Mouse (Mus musculus) megakaryocyte, embryonic 14.5 days (primary cell): ENCODE measurements at regions not wholly inside any gene's neighbourhood (a gene's known extent, or its start where the extent isn't known, plus 50 kb on each side); places are given as distances from the start of the nearest gene placed in this dataset.

Source experiments
- H3K27me3 ChIP-seq: replicated peaks from 2 replicates; pipeline ENCODE3; 2012; ENCODE audit warnings: inconsistent platforms
- H3K36me3 ChIP-seq: replicated peaks from 2 replicates; pipeline ENCODE3; 2012; ENCODE audit warnings: low read length, inconsistent platforms, mixed read lengths
- H3K4me1 ChIP-seq: 2 replicates; pipeline ENCODE4 v1.6.1; 2012; ENCODE audit warnings: inconsistent platforms
- H3K4me3 ChIP-seq: replicated peaks from 2 replicates; pipeline ENCODE3; 2012; ENCODE audit warnings: moderate library complexity, mild to moderate bottlenecking, inconsistent platforms
- H3K9me3 ChIP-seq: 2 replicates; pipeline ENCODE4 v1.6.1; 2012; ENCODE audit warnings: inconsistent platforms
- FLI1 ChIP-seq: IDR thresholded peaks from 2 replicates; pipeline ENCODE4 v1.6.1; 2012; ENCODE audit warnings: low read length, inconsistent platforms, mixed read lengths
- GATA1 ChIP-seq: IDR thresholded peaks from 3 replicates; pipeline ENCODE4 v1.6.1; 2012; ENCODE audit warnings: mixed read lengths, low read length, inconsistent platforms, borderline replicate concordance

DNA sequence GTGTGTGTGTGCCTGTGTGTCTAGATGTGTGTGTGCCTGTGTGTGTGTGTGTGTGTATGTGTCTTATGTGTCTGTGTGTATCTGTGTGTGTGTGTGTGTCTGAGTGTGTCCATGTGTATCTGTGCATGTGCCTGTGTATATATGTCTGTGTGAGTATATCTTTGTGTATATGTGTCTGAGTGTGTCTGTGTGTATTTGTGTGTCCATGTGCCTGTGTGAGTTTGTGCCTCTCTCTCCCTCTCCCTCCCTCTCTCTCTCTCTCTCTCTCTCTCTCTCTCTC lies 234.7 kb downstream of the Cd83 start:
- H3K9me3 ChIP-seq = no peaks in the 10 kb centered on the region
- peak overlapping the region; percentile 78 for H3K4me3 ChIP-seq
- peaks cover 14% of the 10 kb centered on the region for H3K27me3 ChIP-seq
- H3K4me1 ChIP-seq = peaks cover 20% of the 10 kb centered on the region
- no peaks in the 10 kb centered on the region for H3K36me3 ChIP-seq
- TF ChIP-seq GATA1 = no peak
- TF ChIP-seq FLI1 = no peak

DNA sequence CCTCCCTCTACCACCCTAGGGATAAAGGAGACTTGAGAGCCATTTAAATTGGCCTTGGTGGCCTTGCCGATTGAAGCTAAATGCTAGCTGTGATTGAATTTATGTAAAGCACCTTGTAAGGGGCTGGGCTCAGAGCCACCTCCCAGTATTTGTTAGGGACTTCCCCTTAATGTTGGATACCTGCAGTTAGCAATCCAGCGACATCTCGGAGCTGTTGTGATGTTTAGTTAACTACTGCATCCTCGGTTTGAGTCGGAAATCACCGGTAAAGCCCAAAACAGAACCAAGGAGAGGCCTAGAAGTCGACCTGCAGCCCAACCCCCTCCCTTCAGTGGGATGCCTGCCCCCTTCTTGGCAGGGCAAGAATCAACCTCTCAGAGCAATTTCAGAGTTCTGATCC lies 236.3 kb downstream of the Cd83 start:
- H3K4me1 ChIP-seq = peaks cover 29% of the 10 kb centered on the region
- no peak overlapping the region for H3K4me3 ChIP-seq
- TF ChIP-seq FLI1 (no peak), GATA1 (no peak)
- no peaks in the 10 kb centered on the region for H3K36me3 ChIP-seq
- peaks cover 20% of the 10 kb centered on the region for H3K27me3 ChIP-seq
- peaks cover 5% of the 10 kb centered on the region for H3K9me3 ChIP-seq

DNA sequence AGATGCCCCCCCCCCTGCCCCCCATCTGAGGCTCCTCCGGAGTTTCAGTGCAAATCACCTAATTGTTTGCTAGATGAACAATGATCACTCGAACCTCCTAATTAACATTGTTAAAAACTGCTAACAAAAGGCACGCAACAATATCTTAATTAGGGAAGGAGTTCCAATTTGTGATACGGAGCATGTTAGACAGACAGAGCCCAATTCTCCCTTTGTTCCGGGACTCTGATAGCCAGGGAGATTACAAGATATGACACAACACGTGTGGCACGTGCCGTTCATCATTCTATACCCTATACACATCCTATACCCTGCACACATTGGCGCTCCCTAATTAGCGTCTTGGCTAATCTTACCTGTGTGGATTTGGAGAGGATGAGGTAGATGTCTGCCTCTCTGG lies 237.5 kb downstream of the Cd83 start:
- Histone ChIP-seq H3K27me3 (peaks cover 23% of the 10 kb centered on the region), H3K36me3 (no peaks in the 10 kb centered on the region), H3K4me3 (no peak overlapping the region), H3K4me1 (peaks cover 40% of the 10 kb centered on the region), H3K9me3 (peaks cover 5% of the 10 kb centered on the region)
- TF ChIP-seq FLI1 (no peak), GATA1 (no peak)

DNA sequence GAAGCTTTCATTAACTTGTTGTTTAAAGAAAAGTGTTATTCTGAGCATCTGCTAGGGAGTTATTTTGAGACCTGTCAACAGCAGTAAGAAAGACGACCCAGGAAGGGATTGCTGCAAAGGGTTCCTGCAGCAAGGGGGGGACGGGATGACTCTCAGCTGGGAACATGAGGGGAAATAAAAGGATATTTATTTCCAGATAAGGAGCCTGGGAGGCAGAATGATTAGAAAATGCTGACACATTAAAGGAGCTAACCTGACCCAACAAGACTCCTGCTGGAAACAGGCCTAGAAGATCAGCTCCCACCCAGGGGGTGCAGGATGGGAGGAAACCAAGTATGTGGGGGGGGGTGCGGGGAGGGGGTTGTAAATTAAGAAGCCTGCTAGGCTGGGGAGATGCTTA lies 240.0 kb downstream of the Cd83 start:
- peaks cover 5% of the 10 kb centered on the region for H3K9me3 ChIP-seq
- H3K36me3 ChIP-seq = no peaks in the 10 kb centered on the region
- TF ChIP-seq FLI1 = no peak
- no peak for TF ChIP-seq GATA1
- H3K27me3 ChIP-seq = peaks cover 29% of the 10 kb centered on the region
- peaks cover 31% of the 10 kb centered on the region for H3K4me1 ChIP-seq
- no peak overlapping the region for H3K4me3 ChIP-seq

DNA sequence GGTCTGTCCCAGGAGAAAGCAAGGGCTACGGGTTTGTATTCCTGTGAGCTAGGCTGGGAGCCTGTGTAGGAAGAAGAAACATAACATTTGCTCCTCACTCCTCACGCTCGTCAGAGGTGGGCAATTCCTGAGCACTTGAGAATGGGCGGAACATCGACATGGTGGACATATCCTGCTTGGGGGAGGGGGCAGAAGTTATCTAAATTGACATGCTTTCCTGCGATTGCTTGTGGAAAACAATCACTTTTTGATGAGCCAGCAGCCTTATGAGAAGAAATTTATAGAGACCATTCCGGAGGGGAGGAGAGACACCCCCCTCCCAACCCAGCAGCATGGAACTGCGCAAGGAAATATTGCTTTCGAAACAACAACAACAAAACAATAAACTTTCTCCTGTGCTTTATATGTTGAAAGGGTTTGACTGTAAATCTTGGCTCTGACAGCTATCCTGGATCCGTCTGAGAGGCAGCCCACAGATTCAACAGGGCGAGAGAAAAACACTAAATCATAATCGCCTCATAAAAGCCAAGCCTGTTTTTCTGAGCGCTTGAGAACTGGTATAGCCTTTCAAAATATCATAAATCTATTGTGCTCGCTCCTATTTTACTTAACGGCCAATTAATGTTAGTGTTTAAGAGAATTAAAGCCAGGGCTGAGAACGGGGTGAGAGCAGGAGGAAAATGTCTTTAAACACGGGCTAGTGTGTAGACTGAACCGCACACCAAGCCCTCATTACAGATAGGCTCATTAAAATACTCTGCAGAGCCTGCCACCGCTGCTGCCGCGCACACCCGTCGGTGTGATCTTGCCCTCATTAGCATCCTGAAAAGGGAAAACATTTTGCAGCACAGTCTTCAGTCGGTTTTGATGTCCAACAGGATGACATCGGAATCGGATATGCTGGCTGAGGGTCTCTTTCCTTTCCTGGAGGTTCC lies 242.0 kb downstream of the Cd83 start:
- TF ChIP-seq GATA1 (no peak), FLI1 (no peak)
- Histone ChIP-seq H3K36me3 (no peaks in the 10 kb centered on the region), H3K4me1 (peaks cover 29% of the 10 kb centered on the region), H3K27me3 (peaks cover 28% of the 10 kb centered on the region), H3K9me3 (peaks cover 5% of the 10 kb centered on the region), H3K4me3 (no peak overlapping the region)

DNA sequence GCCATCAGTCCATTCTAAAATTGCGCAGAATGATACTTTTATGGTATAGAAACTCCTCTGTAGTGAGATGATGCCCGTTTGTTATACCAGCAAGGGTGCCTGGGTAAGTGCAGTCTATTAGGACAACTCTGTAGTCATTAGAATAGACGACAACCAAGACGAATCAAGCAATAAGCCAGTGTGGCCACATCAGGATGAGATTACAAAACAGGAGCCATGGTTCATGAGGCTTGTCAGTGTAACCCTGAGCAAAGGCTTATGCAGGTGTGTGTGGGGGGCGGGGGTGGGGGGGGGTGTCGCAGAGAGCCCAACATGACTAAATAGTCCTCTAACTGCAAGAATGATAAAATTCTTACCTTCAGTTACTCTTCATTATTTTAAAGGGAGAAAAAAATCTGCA lies 243.5 kb downstream of the Cd83 start:
- Histone ChIP-seq H3K9me3 (peaks cover 5% of the 10 kb centered on the region), H3K4me3 (no peak overlapping the region), H3K4me1 (peaks cover 29% of the 10 kb centered on the region), H3K27me3 (peaks cover 28% of the 10 kb centered on the region), H3K36me3 (no peaks in the 10 kb centered on the region)
- TF ChIP-seq FLI1 (no peak), GATA1 (no peak)

DNA sequence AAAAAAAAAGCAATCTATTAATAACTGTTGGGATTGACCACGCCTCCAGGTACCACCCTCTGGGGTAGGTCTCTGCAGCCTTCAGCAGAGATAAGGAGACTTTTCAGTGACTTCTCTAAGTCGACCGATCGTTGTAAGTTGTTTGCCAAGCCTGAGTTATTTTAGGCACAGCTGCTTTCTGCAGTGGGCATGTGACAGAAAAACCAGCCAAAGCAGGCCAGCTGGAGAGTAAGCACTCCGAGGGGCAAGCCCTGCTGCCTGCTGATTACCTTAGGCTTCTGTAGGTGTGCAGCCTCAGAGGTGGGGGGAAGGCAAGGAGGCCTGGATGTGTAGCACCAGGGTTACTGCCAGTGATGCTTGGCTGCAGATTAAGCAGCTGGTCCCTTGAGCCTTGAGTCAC lies 246.0 kb downstream of the Cd83 start:
- TF ChIP-seq GATA1 = no peak
- TF ChIP-seq FLI1 = no peak
- Histone ChIP-seq H3K27me3 (peaks cover 20% of the 10 kb centered on the region), H3K9me3 (peaks cover 5% of the 10 kb centered on the region), H3K36me3 (no peaks in the 10 kb centered on the region), H3K4me1 (peaks cover 17% of the 10 kb centered on the region; the same call in 1 of the 2 replicates), H3K4me3 (no peak overlapping the region)

DNA sequence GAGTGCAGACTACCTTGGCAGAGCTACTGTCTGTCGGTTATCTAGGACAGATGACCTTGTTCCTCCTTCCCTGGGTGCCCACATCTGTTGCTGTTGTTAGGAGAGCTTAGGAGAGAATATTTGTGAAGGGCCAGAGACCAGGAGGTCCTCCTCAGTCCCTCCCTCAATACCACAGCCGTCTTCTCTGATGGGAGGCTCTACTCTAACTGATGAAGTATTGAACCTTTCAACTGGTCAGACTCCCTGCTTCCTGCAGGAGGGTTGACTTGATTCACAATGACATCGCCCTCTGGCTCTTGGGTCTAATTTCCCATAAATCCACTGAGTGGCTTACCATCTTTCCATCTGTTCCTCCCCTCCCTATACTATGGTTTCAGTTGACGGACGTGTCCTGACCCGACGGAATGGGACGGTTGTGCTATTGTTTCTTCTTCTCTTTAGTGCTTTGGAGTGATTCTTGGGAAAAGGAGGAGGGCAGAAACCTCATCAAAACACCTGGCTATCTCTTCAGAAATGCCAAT lies 253.3 kb downstream of the Cd83 start:
- peaks cover 15% of the 10 kb centered on the region for H3K4me1 ChIP-seq
- TF ChIP-seq FLI1 (no peak), GATA1 (no peak)
- H3K36me3 ChIP-seq = no peaks in the 10 kb centered on the region
- no peak overlapping the region for H3K4me3 ChIP-seq
- peaks cover 4% of the 10 kb centered on the region for H3K27me3 ChIP-seq
- H3K9me3 ChIP-seq = peaks cover 6% of the 10 kb centered on the region

DNA sequence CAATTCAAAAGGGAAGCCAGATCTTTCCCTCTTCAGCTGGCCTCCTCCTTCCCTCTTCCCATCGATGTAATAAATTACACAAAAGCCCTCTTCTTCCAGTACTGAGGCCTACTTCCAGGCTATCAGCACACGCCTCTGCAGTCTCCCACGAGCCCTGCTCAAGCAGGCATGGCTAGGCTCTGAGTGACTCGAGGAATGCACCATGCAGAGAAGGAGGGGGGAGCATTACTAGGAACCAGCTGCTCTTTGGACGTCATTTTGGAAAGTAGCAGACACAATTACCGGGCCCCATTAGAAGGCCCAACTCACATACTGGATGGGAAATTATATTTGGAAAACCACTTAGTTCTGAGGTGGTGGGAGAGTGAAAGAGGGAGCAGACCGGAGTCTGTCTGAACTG lies 253.7 kb downstream of the Cd83 start:
- H3K9me3 ChIP-seq = peaks cover 6% of the 10 kb centered on the region
- peaks cover 6% of the 10 kb centered on the region for H3K27me3 ChIP-seq
- TF ChIP-seq FLI1 (no peak), GATA1 (no peak)
- H3K36me3 ChIP-seq = no peaks in the 10 kb centered on the region
- peaks cover 15% of the 10 kb centered on the region for H3K4me1 ChIP-seq
- H3K4me3 ChIP-seq = no peak overlapping the region

DNA sequence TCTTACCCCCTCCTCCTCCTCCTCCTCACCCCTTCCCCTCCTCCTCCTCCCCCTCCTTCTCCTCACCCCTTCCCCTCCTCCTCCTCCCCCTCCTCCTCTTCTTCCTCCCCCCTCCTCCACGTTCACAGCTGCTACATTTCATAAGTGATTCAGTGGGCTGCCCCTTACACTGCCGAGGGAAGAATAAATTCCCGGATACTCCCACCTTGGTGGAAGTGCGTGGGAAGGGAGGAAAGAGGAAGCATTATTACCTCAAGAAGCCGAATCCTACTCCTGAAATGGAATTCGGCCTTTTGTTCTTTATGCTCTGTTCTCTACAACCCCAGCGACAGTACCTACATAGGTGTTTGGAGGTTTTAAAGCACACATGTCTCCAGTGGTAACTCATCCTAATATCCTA lies 256.1 kb downstream of the Cd83 start:
- H3K9me3 ChIP-seq = 0 out of 2 replicates have a peak, but pooled peaks cover under 1% of the 10 kb centered on the region
- H3K4me1 ChIP-seq = peaks cover 15% of the 10 kb centered on the region
- H3K36me3 ChIP-seq = no peaks in the 10 kb centered on the region
- H3K4me3 ChIP-seq = no peak overlapping the region
- TF ChIP-seq FLI1 = no peak
- no peak for TF ChIP-seq GATA1
- H3K27me3 ChIP-seq = peaks cover 11% of the 10 kb centered on the region
